Mouse (Mus musculus): ENCODE results near the gene Adam1b. TPM values are rescaled to one million over a fixed set of nuclear protein-coding genes. Genes with fewer than 3 reads are reported as not detected.

The Adam1b gene
- polyA plus RNA-seq, 1 experiment, result 0.02 TPM

DNA sequence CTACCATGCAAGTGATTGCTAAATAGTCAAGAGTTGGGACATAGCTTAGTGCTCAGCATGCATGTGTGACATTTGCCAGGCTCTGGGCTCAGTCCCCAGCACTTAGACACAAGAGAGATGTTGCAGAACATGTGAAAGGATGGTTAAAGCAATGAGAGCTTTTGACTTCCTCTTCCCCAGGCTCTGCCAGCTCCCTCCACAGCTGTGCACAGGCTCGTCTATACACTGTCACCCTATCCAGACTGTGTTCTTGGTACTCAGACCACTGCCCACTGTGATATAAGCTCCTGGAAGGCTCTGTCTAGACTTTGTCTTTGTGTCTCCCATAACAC, 41.1 kb downstream of the Adam1b start:
- no peak overlapping the region for H3K4me2 ChIP-seq (ENCODE audit: low read depth)
- no peak for TF ChIP-seq CEBPB (IDR thresholded peaks at IDR 0.05; ENCODE audit: insufficient read depth, poor library complexity, severe bottlenecking)
- no peak for TF ChIP-seq TCF12 (IDR thresholded peaks at IDR 0.05; ENCODE audit: insufficient read depth, poor library complexity, severe bottlenecking)
- no peak for TF ChIP-seq E2F4 (IDR thresholded peaks at IDR 0.05; ENCODE audit: insufficient read depth)
- no peak for TF ChIP-seq POLR2AphosphoS2 (IDR thresholded peaks at IDR 0.05; ENCODE audit: insufficient read length, low read depth)
- TF ChIP-seq USF1 (IDR thresholded peaks at IDR 0.05; ENCODE audit: low read depth), result no peak

DNA sequence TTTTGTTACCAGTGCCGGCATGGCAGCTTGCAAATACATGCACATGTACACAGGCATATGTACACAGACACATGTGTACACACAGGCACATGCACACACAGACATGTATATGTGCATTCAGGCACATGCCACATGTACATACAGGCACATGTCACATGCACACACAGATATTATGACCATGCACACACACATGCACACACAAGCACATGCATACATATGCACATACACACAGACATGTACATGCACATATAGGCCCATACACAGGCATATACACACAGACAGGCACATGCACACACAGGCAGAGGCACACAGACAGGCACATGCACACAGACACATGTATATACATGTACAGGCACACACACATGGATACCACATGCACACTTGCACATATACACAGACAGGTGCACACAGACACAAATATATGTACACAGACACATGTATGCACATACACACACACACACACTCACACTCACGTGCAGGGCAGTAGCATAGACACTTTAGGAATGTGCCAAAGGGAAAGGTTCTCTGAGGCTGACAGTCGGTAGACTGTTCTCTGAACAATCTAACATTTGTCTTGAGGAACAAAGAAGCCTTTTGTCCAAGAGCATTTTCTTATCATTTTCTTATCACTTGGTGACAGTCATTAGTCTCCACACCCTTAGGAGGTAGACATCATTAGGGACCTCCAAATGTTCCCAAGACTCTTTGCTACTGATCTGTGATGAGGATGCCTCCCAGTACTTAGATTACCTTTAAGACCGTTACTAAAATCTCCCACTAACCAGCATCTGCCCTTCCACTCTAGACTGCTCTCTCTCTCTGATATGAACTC, 41.7 kb downstream of the Adam1b start:
- Histone ChIP-seq H3K4me2 (ENCODE audit: low read depth) (no peak overlapping the region), H3K27me3 (ENCODE audit: control insufficient read depth, insufficient read depth, insufficient read length) (no peaks in the 10 kb centered on the region), H3K4me3 (no peak overlapping the region), H3ac (ENCODE audit: control insufficient read depth, insufficient read length) (no peak overlapping the region), H3K79me2 (ENCODE audit: control insufficient read depth, insufficient read depth) (no peaks in the 10 kb centered on the region), H3K36me3 (ENCODE audit: control insufficient read depth, insufficient read depth) (no peaks in the 10 kb centered on the region)
- TF ChIP-seq SRF (IDR thresholded peaks at IDR 0.05; ENCODE audit: control insufficient read depth, insufficient read length, low read depth) (no peak), TCF12 (IDR thresholded peaks at IDR 0.05; ENCODE audit: insufficient read depth, poor library complexity, severe bottlenecking) (no peak), POLR2AphosphoS2 (IDR thresholded peaks at IDR 0.05; ENCODE audit: insufficient read length, low read depth) (peak; percentile 57)

More for the DNA sequence above, 41.1 kb downstream of the Adam1b start:
- no peak overlapping the region for H3K4me3 ChIP-seq
- H3K79me2 ChIP-seq (ENCODE audit: control insufficient read depth, insufficient read depth), result no peaks in the 10 kb centered on the region
- H3K36me3 ChIP-seq (ENCODE audit: control insufficient read depth, insufficient read depth), result no peaks in the 10 kb centered on the region
- H3ac ChIP-seq (ENCODE audit: control insufficient read depth, insufficient read length), result no peak overlapping the region
- no peaks in the 10 kb centered on the region for H3K27me3 ChIP-seq (ENCODE audit: control insufficient read depth, insufficient read depth, insufficient read length)

DNA sequence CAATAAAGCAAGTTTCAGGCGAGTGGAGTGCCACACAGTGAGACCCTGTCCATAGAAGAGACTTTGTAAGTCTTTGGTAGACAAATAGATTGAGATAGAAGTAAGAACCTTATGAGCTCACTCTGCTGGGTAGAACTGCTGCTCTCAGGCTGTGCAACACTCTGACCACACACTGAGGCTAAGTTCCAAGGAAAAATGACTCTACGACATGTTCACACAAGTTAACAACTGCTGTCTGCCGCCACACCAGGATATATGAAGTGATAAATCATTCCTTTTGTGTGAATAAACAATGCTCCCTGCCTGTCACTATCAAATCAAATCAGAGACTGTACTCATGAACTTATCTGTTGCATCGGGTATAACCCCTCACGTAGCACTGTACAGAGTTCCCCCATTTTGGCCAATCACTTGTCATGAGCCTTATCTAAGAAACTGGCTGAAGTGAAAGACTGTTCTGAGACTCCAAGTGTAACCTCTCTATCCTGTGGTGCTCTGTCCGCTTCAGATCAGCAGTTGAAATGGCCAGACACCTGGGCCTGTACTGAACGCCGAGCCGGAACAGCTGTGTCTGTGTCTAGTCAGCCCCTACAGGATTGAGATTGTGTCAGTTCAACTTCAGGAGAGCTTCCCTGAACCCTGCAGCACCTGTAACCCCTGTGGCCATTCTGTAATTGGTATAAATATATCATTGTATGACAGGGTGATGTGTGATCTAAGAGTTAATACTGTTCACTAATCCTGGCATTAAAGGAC, 47.5 kb downstream of the Adam1b start:
- no peak for TF ChIP-seq CEBPB (IDR thresholded peaks at IDR 0.05; ENCODE audit: insufficient read depth, poor library complexity, severe bottlenecking)
- TF ChIP-seq MYOD1 (IDR thresholded peaks at IDR 0.05; ENCODE audit: control insufficient read depth in 1 of 3, insufficient read length in 2 of 3, low read depth in 2 of 3), result peak in 2 of 3 experiments; percentile 3 to 50
- Histone ChIP-seq H3K79me2 (ENCODE audit: control insufficient read depth, insufficient read depth) (peaks cover 15% of the 10 kb centered on the region), H3K27me3 (ENCODE audit: control insufficient read depth, insufficient read depth, insufficient read length) (no peaks in the 10 kb centered on the region), H3K4me2 (ENCODE audit: low read depth) (no peak overlapping the region), H3K36me3 (ENCODE audit: control insufficient read depth, insufficient read depth) (no peaks in the 10 kb centered on the region), H3ac (ENCODE audit: control insufficient read depth, insufficient read length) (no peak overlapping the region), H3K4me3 (no peak overlapping the region)

DNA sequence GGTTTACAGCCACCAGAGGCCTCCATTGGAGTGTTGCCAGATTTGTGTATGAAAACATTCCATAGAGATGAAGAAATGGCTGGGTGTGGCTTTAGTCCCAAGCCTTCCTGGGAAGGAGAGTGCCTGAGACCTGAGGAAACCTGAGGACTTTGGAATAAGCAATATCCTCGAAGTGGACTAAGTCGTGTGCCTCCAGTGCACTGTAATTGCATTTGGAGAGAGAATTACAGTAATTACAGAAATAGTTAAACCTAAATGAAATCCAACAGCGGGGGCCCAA, 48.8 kb downstream of the Adam1b start:
- Histone ChIP-seq H3K27me3 (ENCODE audit: control insufficient read depth, insufficient read depth, insufficient read length) (no peaks in the 10 kb centered on the region), H3K79me2 (ENCODE audit: control insufficient read depth, insufficient read depth) (peaks cover 26% of the 10 kb centered on the region), H3K36me3 (ENCODE audit: control insufficient read depth, insufficient read depth) (no peaks in the 10 kb centered on the region), H3K4me3 (no peak overlapping the region), H3ac (ENCODE audit: control insufficient read depth, insufficient read length) (no peak overlapping the region), H3K4me2 (ENCODE audit: low read depth) (peak overlapping the region; percentile 22)
- TF ChIP-seq SRF (IDR thresholded peaks at IDR 0.05; ENCODE audit: control insufficient read depth, insufficient read length, low read depth) (no peak), POLR2AphosphoS2 (IDR thresholded peaks at IDR 0.05; ENCODE audit: insufficient read length, low read depth) (no peak), TCF3 (IDR thresholded peaks at IDR 0.05; ENCODE audit: insufficient read length, low read depth) (no peak), REST (IDR thresholded peaks at IDR 0.05; ENCODE audit: insufficient read depth, insufficient read length) (no peak), MAX (IDR thresholded peaks at IDR 0.05; ENCODE audit: low read depth) (no peak), TCF12 (IDR thresholded peaks at IDR 0.05; ENCODE audit: insufficient read depth, poor library complexity, severe bottlenecking) (no peak), CEBPB (IDR thresholded peaks at IDR 0.05; ENCODE audit: insufficient read depth, poor library complexity, severe bottlenecking) (no peak), POLR2A (IDR thresholded peaks at IDR 0.05; ENCODE audit: insufficient read length, low read depth) (no peak), MYOD1 (IDR thresholded peaks at IDR 0.05; ENCODE audit: control insufficient read depth in 1 of 3, insufficient read length in 2 of 3, low read depth in 2 of 3) (no peak), MYOG (IDR thresholded peaks at IDR 0.05; ENCODE audit: control insufficient read depth in 1 of 3, insufficient read depth in 1 of 3, insufficient read length in 2 of 3, low read depth in 2 of 3) (no peak), E2F4 (IDR thresholded peaks at IDR 0.05; ENCODE audit: insufficient read depth) (no peak), USF1 (IDR thresholded peaks at IDR 0.05; ENCODE audit: low read depth) (no peak)

DNA sequence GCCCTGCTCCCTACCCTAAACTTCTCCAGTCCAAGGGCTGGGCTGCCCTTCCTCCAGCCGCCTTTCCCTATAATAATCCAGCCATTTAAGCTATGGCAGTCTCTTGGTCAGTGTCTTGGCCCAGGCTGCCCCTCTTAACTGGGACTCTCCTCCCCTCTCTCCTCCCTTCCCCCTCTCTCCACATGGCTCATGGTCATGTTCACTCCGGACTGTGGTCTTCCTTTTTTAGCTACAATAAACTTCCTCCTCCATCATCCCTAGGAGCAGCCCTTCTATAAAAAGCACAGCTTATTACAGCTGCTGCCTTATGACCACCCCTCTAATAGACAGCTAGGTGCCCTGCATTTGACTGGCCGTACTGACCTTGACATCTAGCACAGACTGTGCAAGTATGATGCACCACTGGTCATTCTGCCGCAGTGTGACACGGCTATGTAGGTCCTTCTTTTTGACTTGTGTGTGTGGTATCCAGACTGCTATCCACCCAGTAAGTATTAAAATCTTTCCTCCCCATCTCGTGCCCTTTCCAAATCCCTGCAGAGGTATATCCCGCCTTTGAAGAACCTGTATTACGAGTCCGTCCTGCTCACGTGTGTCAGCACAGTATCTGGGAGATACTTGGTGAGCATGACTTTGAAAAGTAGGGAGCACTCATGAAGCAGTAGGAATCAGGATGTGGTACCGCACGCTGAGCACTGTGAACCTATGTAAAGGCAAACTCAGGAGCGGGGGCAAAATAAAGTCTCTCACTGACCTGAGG, 49.3 kb downstream of the Adam1b start:
- Histone ChIP-seq H3K36me3 (ENCODE audit: control insufficient read depth, insufficient read depth) (no peaks in the 10 kb centered on the region), H3K4me2 (ENCODE audit: low read depth) (peak overlapping the region; percentile 81), H3K79me2 (ENCODE audit: control insufficient read depth, insufficient read depth) (peaks cover 26% of the 10 kb centered on the region), H3K4me3 (peak overlapping the region; percentile 95), H3K27me3 (ENCODE audit: control insufficient read depth, insufficient read depth, insufficient read length) (no peaks in the 10 kb centered on the region), H3ac (ENCODE audit: control insufficient read depth, insufficient read length) (no peak overlapping the region)
- TF ChIP-seq MYOD1 (IDR thresholded peaks at IDR 0.05; ENCODE audit: control insufficient read depth in 1 of 3, insufficient read length in 2 of 3, low read depth in 2 of 3) (no peak), POLR2AphosphoS2 (IDR thresholded peaks at IDR 0.05; ENCODE audit: insufficient read length, low read depth) (no peak), MAX (IDR thresholded peaks at IDR 0.05; ENCODE audit: low read depth) (no peak), TCF12 (IDR thresholded peaks at IDR 0.05; ENCODE audit: insufficient read depth, poor library complexity, severe bottlenecking) (no peak), USF1 (IDR thresholded peaks at IDR 0.05; ENCODE audit: low read depth) (no peak), REST (IDR thresholded peaks at IDR 0.05; ENCODE audit: insufficient read depth, insufficient read length) (no peak), E2F4 (IDR thresholded peaks at IDR 0.05; ENCODE audit: insufficient read depth) (no peak), TCF3 (IDR thresholded peaks at IDR 0.05; ENCODE audit: insufficient read length, low read depth) (no peak), CEBPB (IDR thresholded peaks at IDR 0.05; ENCODE audit: insufficient read depth, poor library complexity, severe bottlenecking) (no peak), SRF (IDR thresholded peaks at IDR 0.05; ENCODE audit: control insufficient read depth, insufficient read length, low read depth) (no peak), MYOG (IDR thresholded peaks at IDR 0.05; ENCODE audit: control insufficient read depth in 1 of 3, insufficient read depth in 1 of 3, insufficient read length in 2 of 3, low read depth in 2 of 3) (no peak), POLR2A (IDR thresholded peaks at IDR 0.05; ENCODE audit: insufficient read length, low read depth) (no peak)

All from myocyte (in vitro differentiated cells).